Mouse (Mus musculus) regulatory T cell (primary cell): Measurements from ENCODE around the gene Ipo9.
"Not testable (repeated sequence)": the region's sequence is repeated elsewhere in the genome, so short reads cannot be mapped to it uniquely, and the experiment has no call there.

Experiments
- in situ Hi-C: fragments of 300-600 bp; cut with MboI, MseI; formaldehyde crosslinking; loops from one replicate; pipeline ENCODE4 v1.15.1; 2025; ENCODE audit warnings: high pct_unique_total_duplicates

Ipo9 gene

GRCm38 (mm10) chr1:135430669-135431017 is 344 bp upstream of the Ipo9 start:
- in situ Hi-C loops: loop anchor here (10.0 kb wide), 1 partner anchor 1214 kb away; no protein-coding TSS in a partner anchor

GRCm38 (mm10) chr1:135427390-135427789 is 2.9 kb downstream of the Ipo9 start:
- in situ Hi-C loops: loop anchor here (10.0 kb wide), 1 partner anchor 123 kb away; no protein-coding TSS in a partner anchor

GRCm38 (mm10) chr1:135426645-135427044 is 3.7 kb downstream of the Ipo9 start:
- in situ Hi-C loops: loop anchor here (10.0 kb wide), 1 partner anchor 122 kb away; no protein-coding TSS in a partner anchor

- in situ Hi-C loops: loop anchor here (10.0 kb wide), 1 partner anchor 118 kb away; no protein-coding TSS in a partner anchor
These were observed 7.5 kb downstream of the Ipo9 start for GRCm38 (mm10) chr1:135422772-135423171.

- in situ Hi-C loops: no loop called here
These were observed 16.3 kb downstream of the Ipo9 start for GRCm38 (mm10) chr1:135413996-135414395.

- in situ Hi-C loops: no loop called here
These were observed 18.2 kb downstream of the Ipo9 start for GRCm38 (mm10) chr1:135412130-135412529.

- in situ Hi-C loops: no loop called here
These were observed 19.3 kb downstream of the Ipo9 start for GRCm38 (mm10) chr1:135410967-135411366.

GRCm38 (mm10) chr1:135408973-135409372 is 21.3 kb downstream of the Ipo9 start:
- in situ Hi-C loops: no loop called here

GRCm38 (mm10) chr1:135405356-135405755 is 24.9 kb downstream of the Ipo9 start:
- in situ Hi-C loops: no loop called here

GRCm38 (mm10) chr1:135401452-135402110 is 28.7 kb downstream of the Ipo9 start:
- in situ Hi-C loops: no loop called here

GRCm38 (mm10) chr1:135399466-135399865 is 30.8 kb downstream of the Ipo9 start:
- in situ Hi-C loops: no loop called here

GRCm38 (mm10) chr1:135385161-135385560 is 45.1 kb downstream of the Ipo9 start:
- in situ Hi-C loops: no loop called here

- in situ Hi-C loops: no loop called here
These were observed 46.1 kb downstream of the Ipo9 start for GRCm38 (mm10) chr1:135384171-135384570.

- in situ Hi-C loops: not testable (repeated sequence)
These were observed 48.7 kb downstream of the Ipo9 start for GRCm38 (mm10) chr1:135381560-135381959.

- in situ Hi-C loops: no loop called here
These were observed 50.0 kb downstream of the Ipo9 start for GRCm38 (mm10) chr1:135380071-135380991.

GRCm38 (mm10) chr1:135379048-135379447 is 51.3 kb downstream of the Ipo9 start:
- in situ Hi-C loops: no loop called here

GRCm38 (mm10) chr1:135378576-135378975 is 51.7 kb downstream of the Ipo9 start:
- in situ Hi-C loops: no loop called here

- in situ Hi-C loops: loop anchor here (25.0 kb wide), 1 partner anchor 213 kb away; the partner anchor contains the start of gene Gpr37l1
These were observed 55.3 kb downstream of the Ipo9 start, which contains the start of gene Shisa4 for GRCm38 (mm10) chr1:135374868-135375581. Gene Shisa4 (minus strand): TSS chr1:135375237.

GRCm38 (mm10) chr1:135374175-135374867 is 56.0 kb downstream of the Ipo9 start:
- in situ Hi-C loops: loop anchor here (25.0 kb wide), 1 partner anchor 212 kb away; the partner anchor contains the start of gene Gpr37l1

- in situ Hi-C loops: loop anchor here (25.0 kb wide), 1 partner anchor 211 kb away; the partner anchor contains the start of gene Gpr37l1
These were observed 57.1 kb downstream of the Ipo9 start for GRCm38 (mm10) chr1:135373171-135373677.

GRCm38 (mm10) chr1:135369415-135369814 is 60.9 kb downstream of the Ipo9 start:
- in situ Hi-C loops: loop anchor here (25.0 kb wide), 1 partner anchor 207 kb away; the partner anchor contains the start of gene Gpr37l1
